Mouse (Mus musculus) liver, embryonic 14.5 days (tissue): ENCODE data around the gene Fgfr2. TPM values are rescaled to one million over a fixed set of nuclear protein-coding genes. Genes with fewer than 3 reads are reported as not detected.

Source experiments
- ATAC-seq: fragments of 200-750 bp; cut with Nextera tagmentation; 2 replicates; pipeline ENCODE4 v1.8.0; 2017; ENCODE audit warnings: moderate number of reproducible peaks, mild to moderate bottlenecking, moderate library complexity; ENCODE audit not compliant: insufficient read depth
- DNase-seq, 3 experiments: peaks; one replicate each; pipeline ENCODE4 v3.0.0-alpha.2; 2012 to 2013; ENCODE audit warnings: low read depth in 3 of 3, low spot score in 3 of 3
- H3K27ac ChIP-seq: fragments of 300-500 bp; sonication (generic); 2 replicates; pipeline ENCODE4 v1.5.1; 2014; ENCODE audit warnings: moderate library complexity, mild to moderate bottlenecking, control low read depth, inconsistent platforms
- H3K27me3 ChIP-seq: fragments of 300-500 bp; sonication (generic); 2 replicates; pipeline ENCODE4 v1.6.1; 2014; ENCODE audit warnings: mild to moderate bottlenecking, low read length, moderate library complexity; ENCODE audit not compliant: control insufficient read depth, insufficient read depth
- H3K36me3 ChIP-seq: fragments of 300-500 bp; sonication (generic); replicated peaks from 2 replicates; pipeline ENCODE4 v1.6.1; 2014; ENCODE audit warnings: low read depth; ENCODE audit not compliant: control insufficient read depth, insufficient read depth
- H3K4me1 ChIP-seq, 2 experiments: fragments of 200-500 bp in 1 of 2; fragments of 300-500 bp in 1 of 2; sonication (generic) in 1 of 2; replicated peaks; 2 replicates each; pipeline ENCODE4 v1.6.1; 2012 to 2014; ENCODE audit warnings: antibody characterized with exemption in 1 of 2, inconsistent platforms in 1 of 2, low read length in 1 of 2; ENCODE audit not compliant: control insufficient read depth in 2 of 2, insufficient read depth in 2 of 2
- H3K4me2 ChIP-seq: fragments of 300-500 bp; sonication (generic); 2 replicates; pipeline ENCODE4 v1.6.1; 2014; ENCODE audit warnings: low read depth, mild to moderate bottlenecking, control low read depth, moderate library complexity
- H3K4me3 ChIP-seq, 2 experiments: fragments of 200-500 bp in 1 of 2; fragments of 300-500 bp in 1 of 2; sonication (generic) in 1 of 2; 2 replicates each; pipeline ENCODE4 v1.5.1; 2012 to 2014; ENCODE audit warnings: low read depth in 2 of 2, low read length in 2 of 2, mild to moderate bottlenecking in 2 of 2, control low read depth in 1 of 2, inconsistent platforms in 1 of 2, moderate library complexity in 1 of 2; ENCODE audit not compliant: insufficient read depth in 1 of 2
- H3K9ac ChIP-seq: fragments of 300-500 bp; sonication (generic); replicated peaks from 2 replicates; pipeline ENCODE4 v1.6.1; 2014; ENCODE audit warnings: mild to moderate bottlenecking, control low read depth, moderate library complexity
- H3K9me3 ChIP-seq: fragments of 300-500 bp; sonication (generic); 2 replicates; pipeline ENCODE4 v1.6.1; 2016; ENCODE audit warnings: low read length, mixed read lengths; ENCODE audit not compliant: control insufficient read depth
- CTCF ChIP-seq: IDR thresholded peaks from 2 replicates; pipeline ENCODE4 v1.5.1; 2016; ENCODE audit warnings: antibody characterized with exemption, low read depth, control low read depth
- EP300 ChIP-seq: IDR thresholded peaks from 2 replicates; pipeline ENCODE4 v1.6.1; 2016; ENCODE audit warnings: antibody characterized with exemption, low read depth
- WGBS: fragments of 180-500 bp; shearing (Covaris S2); extraction: QIAGEN DNeasy Blood & Tissue Kit; methylation state at CpG from one replicate; pipeline ENCODE4 v1.1.7; 2014; ENCODE audit not compliant: insufficient replicate concordance; 5-methylcytosine and 5-hydroxymethylcytosine counted together
- polyA plus RNA-seq, 2 experiments: library from polyadenylated mRNA; depleted of rRNA in 1 of 2; stranded (reverse) in 1 of 2; unstranded in 1 of 2; fragments of >200 nt; fragmentation: Nextera tagmentation in 1 of 2; extraction: Ambion mirVana in 1 of 2; gene quantifications; 2 replicates each; pipeline versions ENCODE4 v1.2.1 to v1.2.3; 2012 to 2014

The Fgfr2 gene
- polyA plus RNA-seq, 2 experiments, result 7.9 to 8.8 TPM

GRCm38 (mm10) chr7:131677126-131677525, 1446.0 kb downstream of the Fgfr2 start:
- no peaks in the 10 kb centered on the region for H3K9me3 ChIP-seq
- H3K36me3 ChIP-seq, result no peaks in the 10 kb centered on the region
- H3K27ac ChIP-seq, result no peak overlapping the region
- TF ChIP-seq CTCF, result no peak
- no peak for TF ChIP-seq EP300
- WGBS, result 71% methylated on average over 2 of the region's 2 CpGs
- no peak for DNase-seq
- no peak overlapping the region for H3K4me3 ChIP-seq
- ATAC-seq, result no peak
- no peaks in the 10 kb centered on the region for H3K4me1 ChIP-seq
- H3K4me2 ChIP-seq, result no peak overlapping the region
- H3K27me3 ChIP-seq, result no peaks in the 10 kb centered on the region
- H3K9ac ChIP-seq, result no peak overlapping the region

GRCm38 (mm10) chr7:131670586-131670985, 1452.6 kb downstream of the Fgfr2 start:
- no peaks in the 10 kb centered on the region for H3K9me3 ChIP-seq
- WGBS, result 57% methylated on average over 6 of the region's 6 CpGs
- H3K9ac ChIP-seq, result no peak overlapping the region
- H3K27ac ChIP-seq, result no peak overlapping the region
- H3K4me3 ChIP-seq, result no peak overlapping the region
- no peak for ATAC-seq
- no peaks in the 10 kb centered on the region for H3K4me1 ChIP-seq
- H3K36me3 ChIP-seq, result no peaks in the 10 kb centered on the region
- H3K27me3 ChIP-seq, result no peaks in the 10 kb centered on the region
- TF ChIP-seq CTCF (no peak), EP300 (no peak)
- H3K4me2 ChIP-seq, result no peak overlapping the region
- no peak for DNase-seq

- Histone ChIP-seq H3K9ac (no peak overlapping the region), H3K4me1 (no peaks in the 10 kb centered on the region), H3K4me2 (no peak overlapping the region), H3K27me3 (no peaks in the 10 kb centered on the region), H3K4me3 (no peak overlapping the region), H3K9me3 (no peaks in the 10 kb centered on the region), H3K27ac (no peak overlapping the region), H3K36me3 (no peaks in the 10 kb centered on the region)
- DNase-seq (no peak), ATAC-seq (no peak)
- WGBS, result 43% methylated on average over 4 of the region's 4 CpGs
- no peak for TF ChIP-seq CTCF
- no peak for TF ChIP-seq EP300
Observed at GRCm38 (mm10) chr7:131669326-131669725, 1453.8 kb downstream of the Fgfr2 start.

- Histone ChIP-seq H3K4me1 (no peaks in the 10 kb centered on the region), H3K4me2 (no peak overlapping the region), H3K27me3 (no peaks in the 10 kb centered on the region), H3K9ac (no peak overlapping the region), H3K9me3 (no peaks in the 10 kb centered on the region), H3K27ac (no peak overlapping the region), H3K36me3 (no peaks in the 10 kb centered on the region), H3K4me3 (no peak overlapping the region)
- DNase-seq (no peak), ATAC-seq (no peak)
- WGBS, result 80% methylated on average over 1 of the region's 1 CpGs
- TF ChIP-seq EP300, result no peak
- TF ChIP-seq CTCF, result no peak
Observed at GRCm38 (mm10) chr7:131660726-131661125, 1462.4 kb downstream of the Fgfr2 start.

GRCm38 (mm10) chr7:131656017-131656416, 1467.1 kb downstream of the Fgfr2 start:
- Histone ChIP-seq H3K27ac (no peak overlapping the region), H3K9ac (no peak overlapping the region), H3K4me1 (no peaks in the 10 kb centered on the region), H3K9me3 (no peaks in the 10 kb centered on the region), H3K36me3 (no peaks in the 10 kb centered on the region), H3K4me3 (no peak overlapping the region), H3K4me2 (no peak overlapping the region), H3K27me3 (no peaks in the 10 kb centered on the region)
- no peak for DNase-seq
- WGBS, result 41% methylated on average over 7 of the region's 7 CpGs
- no peak for TF ChIP-seq EP300
- no peak for TF ChIP-seq CTCF
- ATAC-seq, result no peak

GRCm38 (mm10) chr7:131653416-131653815, 1469.7 kb downstream of the Fgfr2 start:
- Histone ChIP-seq H3K9me3 (no peaks in the 10 kb centered on the region), H3K9ac (no peak overlapping the region), H3K4me2 (no peak overlapping the region), H3K27ac (no peak overlapping the region), H3K36me3 (no peaks in the 10 kb centered on the region), H3K4me1 (no peaks in the 10 kb centered on the region), H3K4me3 (no peak overlapping the region), H3K27me3 (no peaks in the 10 kb centered on the region)
- ATAC-seq (no peak), DNase-seq (no peak)
- no peak for TF ChIP-seq CTCF
- TF ChIP-seq EP300, result no peak
- 76% methylated on average over 6 of the region's 6 CpGs for WGBS
